Mouse (Mus musculus) CD4-positive, CD25-positive, alpha-beta regulatory T cell, adult 4 months (primary cell): ENCODE results near the gene Tmem88. TPM values are rescaled to one million over a fixed set of nuclear protein-coding genes. Genes with fewer than 3 reads are reported as not detected.

Source experiments
- ATAC-seq: one replicate; pipeline ENCODE4 v1.8.0; 2017
- polyA plus RNA-seq, 2 experiments: library from polyadenylated mRNA; unstranded; fragments of 100-300 nt; shearing (Covaris generic); gene quantifications; one replicate each; pipeline ENCODE4 v1.2.1; 2017

The Tmem88 gene
- polyA plus RNA-seq, 2 experiments from 2014 or later = 1.1 to 1.2 TPM

GRCm38 (mm10) chr11:69416509-69416908 lies 18.5 kb upstream of the Tmem88 start:
- ATAC-seq = no peak

DNA sequence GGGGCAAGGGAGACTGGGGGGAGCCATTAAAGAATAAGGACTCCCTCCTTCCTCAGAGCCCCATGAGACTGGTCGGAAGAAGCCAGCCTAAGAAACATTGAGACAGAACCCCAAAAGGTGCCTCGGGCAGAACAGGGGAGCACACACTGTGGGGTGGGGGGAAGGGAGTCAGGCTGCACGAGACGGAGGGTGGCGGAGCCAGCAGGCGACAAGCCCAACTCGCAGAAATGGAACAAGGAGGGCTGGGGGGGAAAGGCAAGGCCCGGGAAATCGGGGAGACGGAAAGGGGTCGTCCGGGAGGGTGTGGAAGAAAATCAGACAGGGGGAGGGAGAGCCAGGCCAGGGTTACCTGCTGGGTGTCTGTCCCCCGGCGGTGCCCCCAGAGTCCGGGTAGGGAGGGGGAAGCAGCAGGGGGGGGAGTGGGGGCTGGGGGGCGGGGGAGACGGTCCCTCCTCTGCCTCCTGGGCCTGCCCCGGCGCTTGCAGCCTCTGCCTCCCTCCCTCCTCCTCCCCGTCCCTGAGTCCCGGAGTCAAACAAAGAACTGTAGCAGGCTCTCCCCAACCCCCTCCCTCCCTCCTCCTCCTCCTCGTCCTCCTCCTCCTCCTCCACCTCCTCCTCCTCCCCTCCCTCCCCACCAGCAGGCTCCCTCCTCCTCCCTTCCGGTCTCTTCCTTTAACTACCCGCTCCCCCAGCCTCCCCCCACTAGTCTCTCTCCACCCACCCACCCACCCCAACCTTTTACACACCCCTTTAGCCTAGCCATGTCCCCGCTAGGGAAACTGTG lies 17.8 kb upstream of the Tmem88 start:
- ATAC-seq = no peak

- ATAC-seq = no peak
Measured at GRCm38 (mm10) chr11:69415327-69415667, 17.3 kb upstream of the Tmem88 start.

GRCm38 (mm10) chr11:69414421-69415326 lies 16.6 kb upstream of the Tmem88 start:
- ATAC-seq = no peak

GRCm38 (mm10) chr11:69413221-69414181 lies 15.5 kb upstream of the Tmem88 start, which contains the start of gene Kdm6b:
Gene Kdm6b (minus strand): TSS chr11:69413675.
- ATAC-seq = no peak

- no peak for ATAC-seq
Measured at GRCm38 (mm10) chr11:69412548-69412947, 14.5 kb upstream of the Tmem88 start.

DNA sequence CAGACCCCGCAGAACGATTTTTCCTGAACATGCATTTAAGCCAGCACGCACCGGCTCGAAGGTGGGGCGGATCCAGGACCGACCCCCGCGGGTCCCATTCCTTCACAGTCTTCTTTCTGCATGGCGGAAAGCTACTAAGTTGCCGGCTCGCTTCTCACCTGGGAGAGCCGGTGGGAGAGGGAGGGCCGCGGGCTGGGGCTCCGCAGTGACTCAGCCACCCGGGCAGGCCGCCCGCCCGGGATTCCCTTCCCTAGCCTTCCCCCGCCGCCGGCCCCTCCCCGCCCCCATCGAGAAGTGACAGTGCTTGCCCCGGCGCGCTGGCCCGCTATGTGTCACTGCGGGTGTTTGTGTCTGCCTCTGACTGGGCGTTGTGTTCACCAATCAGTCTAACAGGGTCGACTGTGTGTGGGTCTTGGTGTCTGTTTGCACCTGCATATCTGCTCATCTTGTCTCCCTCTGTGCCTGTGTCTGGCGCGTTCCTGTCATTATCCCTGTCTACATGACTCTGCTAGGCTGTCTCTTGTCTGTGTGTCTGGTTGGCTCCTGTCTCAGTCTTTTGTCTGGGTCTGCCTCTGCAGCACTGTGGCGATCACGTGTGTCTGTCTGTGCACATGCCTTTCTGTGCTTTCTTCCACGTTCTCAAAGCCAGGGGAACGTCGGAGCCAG lies 13.6 kb upstream of the Tmem88 start:
- ATAC-seq = peak; percentile 2

DNA sequence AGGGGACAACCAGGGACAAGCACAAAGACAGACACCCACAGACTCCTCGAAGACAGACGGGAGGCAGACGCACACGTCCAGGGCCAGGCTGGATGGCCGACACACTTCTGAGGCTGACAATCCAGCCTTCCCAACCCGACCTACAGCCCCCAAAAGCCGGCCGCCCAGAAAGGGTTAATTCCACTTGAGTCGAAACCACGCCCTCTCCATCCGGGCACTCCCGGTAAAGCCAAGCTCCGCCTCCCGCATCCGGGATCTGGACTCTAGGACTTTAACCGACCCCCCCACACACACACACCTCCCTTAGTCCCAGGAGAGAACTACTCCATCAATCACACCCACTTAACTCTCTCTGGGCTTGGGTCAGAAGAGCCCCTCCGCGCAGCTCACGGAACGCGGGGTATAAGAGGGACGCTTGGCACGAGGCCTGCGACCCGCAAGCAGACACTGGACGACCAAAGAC lies 13.1 kb upstream of the Tmem88 start:
- ATAC-seq = no peak

- peak; percentile 57 for ATAC-seq
Measured at GRCm38 (mm10) chr11:69410310-69411072, 12.5 kb upstream of the Tmem88 start.

DNA sequence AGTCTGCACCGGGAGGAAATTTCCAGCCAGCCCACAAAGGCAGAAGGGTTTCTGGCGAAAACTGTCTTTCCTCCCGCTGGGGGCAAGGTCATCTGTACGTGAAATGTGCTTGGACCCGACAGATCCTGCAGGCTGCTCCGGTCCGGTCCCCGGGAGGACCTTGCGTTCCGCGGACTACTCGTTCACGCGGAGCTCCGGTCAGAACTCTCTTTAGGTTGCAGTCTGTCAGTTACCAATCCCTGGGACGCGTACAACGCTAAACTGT lies 11.9 kb upstream of the Tmem88 start:
- ATAC-seq = no peak

GRCm38 (mm10) chr11:69409378-69410044 lies 11.5 kb upstream of the Tmem88 start:
- peak; percentile 63 for ATAC-seq

- peak; percentile 64 for ATAC-seq
Measured at GRCm38 (mm10) chr11:69408541-69409377, 10.7 kb upstream of the Tmem88 start.

DNA sequence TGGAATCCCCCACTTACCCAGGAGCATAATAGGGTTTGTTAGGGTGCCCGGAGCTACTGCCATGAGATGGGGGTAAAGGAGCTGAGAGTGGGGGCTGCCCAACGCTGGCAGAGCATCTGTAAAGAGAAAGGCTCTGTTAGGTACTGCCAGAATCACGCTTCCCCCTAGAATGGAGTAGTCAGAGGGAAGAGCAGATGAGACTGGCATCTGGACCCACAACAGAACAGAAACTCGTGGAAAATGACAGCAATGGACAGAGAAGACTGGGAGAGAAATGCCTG lies 9.6 kb upstream of the Tmem88 start:
- no peak for ATAC-seq

DNA sequence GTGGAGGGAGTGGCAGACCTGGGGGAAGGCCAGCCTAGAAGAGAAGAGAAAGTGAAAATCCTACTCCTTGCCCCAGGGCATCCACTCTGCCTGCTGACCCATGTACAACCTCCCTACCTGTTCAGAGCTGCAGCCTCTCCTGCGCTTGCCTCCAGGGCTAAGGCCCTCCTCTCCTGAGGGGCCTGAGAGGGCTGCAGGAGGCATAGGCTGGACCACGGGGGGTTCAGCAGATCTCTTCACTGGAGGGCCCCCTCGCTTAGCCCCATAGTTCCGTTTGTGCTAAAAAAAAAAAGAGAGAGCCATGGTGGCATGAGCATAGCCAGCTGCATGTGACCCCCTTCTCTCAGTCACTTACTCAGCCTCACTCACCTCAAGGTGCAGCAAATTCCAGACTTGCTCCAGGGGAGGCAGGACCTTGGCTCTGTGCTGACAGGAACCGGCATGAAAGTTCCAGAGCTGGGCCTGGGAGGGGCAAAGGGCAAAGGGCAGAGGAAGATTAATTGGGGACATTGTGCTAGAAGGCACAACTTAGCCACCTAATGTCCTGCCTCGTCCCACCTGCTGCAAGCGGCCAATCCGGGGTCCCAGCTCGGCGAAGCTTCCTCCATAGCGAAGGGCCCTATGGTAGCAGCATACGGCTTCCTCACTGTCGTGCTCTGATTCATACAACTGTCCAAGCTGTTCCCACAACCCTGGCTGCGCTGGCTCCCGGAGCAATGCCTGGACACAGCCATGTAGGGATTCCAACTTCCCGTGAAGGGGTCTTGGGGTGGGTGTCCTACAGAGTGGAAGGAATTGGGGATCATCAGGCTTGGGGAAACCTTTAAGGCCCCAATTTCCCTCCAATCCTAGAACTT lies 9.1 kb upstream of the Tmem88 start:
- no peak for ATAC-seq

DNA sequence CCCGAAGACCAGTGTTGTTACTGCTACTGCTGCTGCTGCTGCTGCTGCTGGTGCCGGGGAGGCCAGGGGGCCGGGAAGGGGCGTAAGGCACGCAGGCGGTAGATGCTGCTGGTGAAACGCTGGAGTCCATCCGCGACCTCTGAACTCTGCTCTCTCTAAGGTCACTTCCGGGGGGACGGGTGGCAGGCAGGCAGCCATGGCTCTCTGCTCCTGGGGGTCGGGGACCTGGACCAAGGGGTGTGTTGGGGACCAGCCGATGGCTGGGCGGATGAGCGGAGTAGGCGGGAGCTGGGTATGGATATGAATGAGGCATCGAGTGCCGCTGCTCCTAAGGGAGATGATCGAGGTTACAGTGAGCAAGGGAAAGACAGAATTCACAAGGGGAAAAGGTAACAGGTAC lies 8.2 kb upstream of the Tmem88 start:
- no peak for ATAC-seq

DNA sequence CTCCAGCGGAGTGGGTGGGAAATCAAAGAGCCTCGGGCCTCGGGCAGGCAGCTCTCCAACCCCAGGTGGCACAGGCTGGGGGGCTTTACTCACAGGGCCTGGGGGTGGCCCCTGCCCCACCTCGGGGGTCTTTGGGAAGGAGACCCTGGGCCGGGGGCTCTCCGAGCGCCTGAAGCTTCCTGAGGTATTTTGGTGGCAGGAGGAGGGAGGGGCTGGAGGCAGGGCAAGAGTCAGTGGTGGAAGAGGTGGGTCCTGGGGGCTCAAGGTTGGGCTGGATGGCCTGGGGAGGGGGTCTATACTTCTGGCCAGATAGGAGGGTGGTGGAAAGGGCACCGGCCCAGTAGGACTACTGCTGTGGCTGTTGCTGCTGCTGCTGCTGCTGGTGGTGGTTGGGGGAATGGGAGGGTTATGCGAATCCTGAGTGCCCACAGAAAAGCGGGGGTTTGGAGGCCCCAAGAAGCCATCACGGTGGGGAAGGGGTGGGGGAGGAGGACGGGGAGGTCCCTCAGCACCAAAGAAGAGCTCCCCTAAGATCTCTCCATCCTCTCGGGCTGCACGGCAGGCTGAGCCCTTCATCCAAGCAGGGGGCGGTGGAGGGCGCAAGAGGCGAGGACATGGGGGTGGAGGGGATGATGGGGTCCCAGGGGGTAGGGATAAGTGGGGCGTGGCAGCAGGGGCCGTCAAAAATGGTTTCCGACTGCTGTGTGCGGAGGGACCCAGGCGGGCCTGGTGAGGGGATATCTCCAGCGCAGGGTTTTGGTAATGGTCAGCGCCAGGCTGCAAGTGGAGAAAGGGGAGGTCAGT lies 7.6 kb upstream of the Tmem88 start:
- ATAC-seq = no peak

DNA sequence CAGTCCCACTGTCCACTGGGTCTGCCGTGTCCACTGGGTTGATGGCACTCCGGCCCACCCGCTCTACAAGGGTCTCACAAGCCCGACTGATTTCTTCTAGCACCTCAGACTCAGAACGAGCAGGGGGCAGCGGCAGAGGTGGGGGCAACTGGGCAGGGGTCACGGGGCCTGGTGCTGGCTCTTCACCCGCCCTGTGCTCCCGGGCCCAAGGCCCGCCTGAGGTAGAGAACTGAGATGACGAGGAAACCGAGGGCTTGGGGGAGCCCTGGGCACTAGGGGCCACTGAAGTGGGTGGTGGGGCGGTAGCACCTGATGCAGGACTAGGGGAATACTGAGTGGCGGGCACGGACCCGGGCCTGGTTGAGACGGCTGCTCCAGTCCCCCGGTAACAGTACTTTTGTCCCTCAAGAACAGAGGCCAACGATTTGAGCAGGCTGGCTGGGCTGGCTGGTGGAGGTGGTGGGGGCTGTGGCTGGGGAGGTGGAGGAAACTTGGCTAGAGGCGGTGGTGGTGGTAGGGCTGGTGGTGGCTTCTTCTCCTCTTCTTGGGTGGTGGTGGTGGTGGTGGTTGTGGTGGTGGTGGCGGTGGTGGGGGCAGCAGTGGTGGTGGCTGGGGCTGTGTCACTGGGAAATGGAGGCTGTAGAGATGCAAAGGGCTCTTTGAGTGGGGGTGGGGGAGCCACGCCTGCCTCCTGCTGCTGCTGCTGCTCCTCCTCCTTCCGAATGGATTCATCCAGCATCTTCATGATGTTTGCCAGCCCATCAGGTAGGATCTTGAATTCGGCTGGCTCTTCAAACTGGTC lies 6.8 kb upstream of the Tmem88 start:
- no peak for ATAC-seq
